Mouse (Mus musculus) natural killer cell, adult 2 months (primary cell): ENCODE measurements at regions not wholly inside any gene's neighbourhood (a gene's known extent, or its start where the extent isn't known, plus 50 kb on each side); places are given as distances from the start of the nearest gene placed in this dataset.

ENCODE experiments used
- DNase-seq, 2 experiments: peaks; one replicate each; pipeline ENCODE4 v3.0.0; 2022; ENCODE audit warnings: low spot score in 2 of 2

- no peak for DNase-seq
Measured at GRCm38 (mm10) chr15:36889072-36889471, 118.5 kb downstream of the Zfp706 start.

GRCm38 (mm10) chr15:36888351-36889069, 119.1 kb downstream of the Zfp706 start:
- DNase-seq = no peak

GRCm38 (mm10) chr15:36884671-36885365, 122.8 kb downstream of the Zfp706 start:
- no peak for DNase-seq

- DNase-seq = no peak
Measured at GRCm38 (mm10) chr15:36884074-36884473, 123.5 kb downstream of the Zfp706 start.

- DNase-seq = no peak
Measured at GRCm38 (mm10) chr15:36883156-36883555, 124.4 kb downstream of the Zfp706 start.

- no peak for DNase-seq
Measured at GRCm38 (mm10) chr15:36881576-36881975, 126.0 kb downstream of the Zfp706 start.

- no peak for DNase-seq
Measured at GRCm38 (mm10) chr15:36880602-36881001, 127.0 kb downstream of the Zfp706 start.

- no peak for DNase-seq
Measured at GRCm38 (mm10) chr15:36879587-36879986, 128.0 kb downstream of the Zfp706 start.

GRCm38 (mm10) chr15:36878960-36879359, 128.6 kb downstream of the Zfp706 start:
- no peak for DNase-seq

- no peak for DNase-seq
Measured at GRCm38 (mm10) chr15:36878276-36878675, 129.3 kb downstream of the Zfp706 start.

- DNase-seq = no peak
Measured at GRCm38 (mm10) chr15:36877501-36877900, 130.1 kb downstream of the Zfp706 start.

- no peak for DNase-seq
Measured at GRCm38 (mm10) chr15:36875980-36876778, 131.4 kb downstream of the Zfp706 start.

GRCm38 (mm10) chr15:36874555-36874954, 133.0 kb downstream of the Zfp706 start:
- DNase-seq = no peak

GRCm38 (mm10) chr15:36873884-36874243, 133.7 kb downstream of the Zfp706 start:
- no peak for DNase-seq

GRCm38 (mm10) chr15:36873058-36873883, 134.3 kb downstream of the Zfp706 start:
- DNase-seq = no peak

- no peak for DNase-seq
Measured at GRCm38 (mm10) chr15:36872566-36872965, 135.0 kb downstream of the Zfp706 start.

GRCm38 (mm10) chr15:36870717-36871116, 136.9 kb downstream of the Zfp706 start:
- DNase-seq = no peak

- no peak for DNase-seq
Measured at GRCm38 (mm10) chr15:36870094-36870493, 137.5 kb downstream of the Zfp706 start.

GRCm38 (mm10) chr15:36866088-36866487, 141.5 kb downstream of the Zfp706 start:
- no peak for DNase-seq

GRCm38 (mm10) chr15:36865332-36865731, 142.2 kb downstream of the Zfp706 start:
- DNase-seq = no peak

- DNase-seq = no peak
Measured at GRCm38 (mm10) chr15:36864046-36864445, 143.5 kb downstream of the Zfp706 start.

GRCm38 (mm10) chr15:36858711-36859110, 148.9 kb downstream of the Zfp706 start:
- DNase-seq = no peak
